Mouse (Mus musculus): ENCODE data around the gene Cnpy2.
"Not testable (repeated sequence)": the region's sequence is repeated elsewhere in the genome, so short reads cannot be mapped to it uniquely, and the experiment has no call there.

The Cnpy2 gene

DNA sequence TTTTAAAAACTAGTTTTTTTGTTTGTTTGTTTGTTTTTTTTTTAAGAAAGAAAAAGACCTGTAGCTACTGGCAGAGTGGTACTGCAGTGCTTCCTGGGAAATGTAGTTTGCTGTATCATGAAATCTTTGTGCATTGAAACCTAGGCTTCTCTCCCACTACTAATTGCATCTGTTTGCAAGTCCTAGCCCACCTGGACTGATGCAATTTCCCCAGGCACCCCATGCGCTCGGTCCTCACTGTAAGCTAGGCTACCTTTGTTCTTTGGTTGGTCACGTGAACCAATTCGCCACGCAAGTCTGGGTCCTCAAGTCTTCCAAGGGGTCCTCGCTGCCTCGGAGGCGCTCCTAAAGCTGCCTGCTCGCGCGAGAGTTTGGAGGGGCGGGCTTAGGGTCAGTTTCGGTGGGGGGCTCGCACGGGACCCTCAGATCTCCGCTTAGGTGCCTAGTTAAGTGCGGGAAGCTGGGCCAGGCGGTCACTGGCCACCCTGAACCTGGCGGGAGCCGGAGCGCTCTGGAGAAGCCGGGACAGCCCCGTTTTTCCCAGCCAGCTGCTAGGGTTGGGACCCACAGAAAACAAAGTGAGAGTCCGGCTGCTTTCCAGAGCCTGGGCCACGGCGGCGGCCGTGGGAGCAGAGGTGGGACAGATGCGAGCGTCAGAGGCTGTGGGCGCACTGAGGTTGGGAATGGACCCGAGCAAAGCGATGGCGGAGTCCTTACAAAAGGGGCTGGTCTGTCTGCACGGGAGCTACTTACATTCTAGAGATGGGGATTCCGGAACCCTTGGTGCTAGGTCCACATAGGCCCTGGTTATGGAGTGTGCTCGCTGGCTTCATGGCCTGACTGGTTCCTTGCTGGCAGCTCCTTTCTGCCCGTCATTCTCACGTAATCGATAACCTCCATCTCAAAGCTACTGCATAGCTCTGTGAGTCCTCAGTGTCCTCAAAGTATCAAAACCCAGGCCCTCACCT lies at the start of gene Cnpy2:
Cnpy2 (plus strand) TSS at position 319 of the 968 bp plus-strand sequence.
- peak; percentile 85 to 92 for DNase-seq

DNA sequence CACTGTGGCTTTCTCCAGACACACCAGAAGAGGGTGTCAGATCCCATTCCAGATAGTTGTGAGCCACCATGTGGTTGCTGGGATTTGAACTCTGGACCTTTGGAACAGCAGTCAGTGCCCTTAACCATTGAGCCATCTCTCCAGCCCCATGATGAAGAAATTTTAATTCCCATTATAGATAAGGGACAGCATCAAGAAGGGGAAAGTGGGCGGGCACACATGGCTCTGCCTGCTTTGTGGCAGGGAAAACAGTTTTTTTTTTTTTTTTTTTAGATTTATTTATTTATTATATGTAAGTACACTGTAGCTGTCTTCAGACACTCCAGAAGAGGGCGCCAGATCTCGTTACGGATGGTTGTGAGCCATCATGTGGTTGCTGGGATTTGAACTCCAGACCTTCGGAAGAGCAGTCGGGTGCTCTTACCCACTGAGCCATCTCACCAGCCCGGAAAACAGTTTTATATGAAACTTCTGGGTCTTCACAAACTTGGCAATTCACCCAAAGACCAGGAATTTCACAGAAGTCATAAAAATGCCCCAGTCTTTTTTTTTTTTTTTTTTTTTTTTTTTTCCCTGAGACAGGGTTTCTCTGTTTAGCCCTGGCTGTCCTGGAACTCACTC lies 49.3 kb upstream of the Cnpy2 start:
- not testable (repeated sequence) for DNase-seq

DNA sequence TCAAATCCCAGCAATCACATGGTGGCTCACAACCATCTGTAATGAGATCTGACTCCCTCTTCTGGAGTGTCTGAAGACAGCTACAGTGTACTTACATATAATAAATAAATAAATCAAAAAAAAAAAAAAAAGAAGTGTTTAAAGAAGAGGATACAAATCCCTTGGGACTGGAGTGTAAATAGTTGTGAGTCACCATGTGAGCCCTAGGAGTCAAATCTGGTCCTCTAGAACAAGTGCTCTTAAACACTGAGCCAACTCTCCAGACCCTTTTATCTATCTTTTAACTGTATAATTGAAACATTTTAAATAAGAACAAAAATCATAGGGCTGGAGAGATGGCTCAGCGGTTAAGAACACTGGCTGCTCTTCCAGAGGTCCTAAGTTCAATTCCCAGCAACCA lies 46.9 kb upstream of the Cnpy2 start:
- not testable (repeated sequence) for DNase-seq

DNA sequence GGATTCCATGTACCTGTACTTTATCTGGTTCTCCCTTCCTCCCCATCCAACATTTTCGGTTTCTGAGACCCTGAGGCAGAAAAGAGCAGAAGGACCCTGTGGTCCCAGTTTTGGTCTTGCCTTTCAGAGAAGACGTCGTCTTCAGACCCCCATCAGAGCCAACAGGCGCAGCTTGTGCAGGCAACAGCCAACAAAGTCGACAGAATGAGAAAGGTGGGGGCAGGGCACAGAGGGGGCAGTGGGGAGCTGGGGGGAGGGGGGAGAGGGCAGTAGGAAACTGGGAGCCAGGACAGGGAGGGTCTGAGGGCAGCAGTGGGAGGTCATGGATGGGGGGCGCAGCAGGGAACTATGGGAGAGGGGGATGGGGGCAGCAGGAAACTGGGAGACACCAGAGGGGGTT lies 44.1 kb upstream of the Cnpy2 start:
- no peak for DNase-seq

DNA sequence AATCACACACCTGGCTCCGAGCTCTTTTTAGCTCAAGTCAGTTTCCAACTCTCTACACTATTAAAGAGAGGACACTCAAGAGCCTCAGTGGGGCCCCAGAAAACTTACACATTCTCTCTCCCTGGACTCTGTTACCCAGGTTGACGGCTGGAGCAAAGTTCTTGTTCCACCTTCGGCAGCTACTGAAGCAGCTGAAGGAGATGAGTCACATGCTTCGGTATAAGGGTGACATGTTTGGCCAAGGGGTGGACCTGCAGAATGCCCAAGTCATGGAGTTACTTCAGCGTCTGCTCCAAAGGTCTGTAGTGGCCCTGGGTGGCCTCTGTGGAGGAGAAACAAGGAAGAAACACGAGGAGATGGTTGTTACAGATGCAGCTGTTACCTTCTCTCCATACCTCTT lies 41.3 kb upstream of the Cnpy2 start:
- DNase-seq = peak; percentile 15 to 78

DNA sequence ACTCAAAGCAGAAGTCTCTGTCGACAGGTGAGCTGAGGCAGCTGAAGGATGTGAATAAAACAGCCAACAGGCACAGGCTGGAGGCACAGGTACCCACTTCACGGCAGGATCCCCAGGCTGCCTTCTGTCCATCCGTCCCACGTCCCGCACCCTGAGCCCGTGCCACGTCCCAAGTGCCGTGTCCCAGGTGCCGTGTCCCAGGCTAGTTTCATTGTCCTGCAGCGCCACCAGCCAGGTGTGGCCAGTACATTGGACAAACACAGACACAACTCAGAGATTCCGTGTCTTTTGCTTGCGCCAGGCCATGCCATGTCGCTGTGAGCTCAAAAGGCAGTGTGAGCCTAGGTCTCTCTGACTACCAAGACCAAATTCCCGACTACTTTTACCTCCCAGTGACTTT lies 40.6 kb upstream of the Cnpy2 start:
- no peak for DNase-seq

DNA sequence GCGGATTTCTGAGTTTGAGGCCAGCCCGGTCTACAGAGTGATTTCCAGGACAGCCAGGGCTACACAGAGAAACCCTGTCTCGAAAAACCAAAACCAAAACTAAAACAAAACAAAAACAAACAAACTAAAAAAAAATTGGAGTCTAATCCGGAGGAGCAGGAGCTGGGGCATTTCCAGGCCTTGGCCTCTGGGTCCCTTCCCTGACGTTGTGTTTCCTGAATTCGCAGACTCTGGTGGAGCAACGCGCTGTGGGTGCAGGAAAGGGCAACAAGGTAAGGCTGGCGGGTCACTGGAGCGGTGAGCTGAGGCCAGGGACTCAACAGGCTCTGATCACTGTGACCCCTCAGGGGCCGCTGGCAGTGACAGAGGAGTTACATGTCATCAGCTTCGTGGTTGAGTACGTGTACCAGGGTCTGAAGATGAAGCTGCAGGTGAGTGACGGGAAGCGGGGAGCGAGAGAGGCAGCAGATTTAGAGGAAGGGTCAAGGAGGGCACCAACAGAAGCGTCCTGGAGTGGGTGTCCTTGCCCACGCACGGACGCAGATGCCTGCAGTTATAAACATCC lies 39.3 kb upstream of the Cnpy2 start:
- DNase-seq = peak; percentile 34 to 59

DNA sequence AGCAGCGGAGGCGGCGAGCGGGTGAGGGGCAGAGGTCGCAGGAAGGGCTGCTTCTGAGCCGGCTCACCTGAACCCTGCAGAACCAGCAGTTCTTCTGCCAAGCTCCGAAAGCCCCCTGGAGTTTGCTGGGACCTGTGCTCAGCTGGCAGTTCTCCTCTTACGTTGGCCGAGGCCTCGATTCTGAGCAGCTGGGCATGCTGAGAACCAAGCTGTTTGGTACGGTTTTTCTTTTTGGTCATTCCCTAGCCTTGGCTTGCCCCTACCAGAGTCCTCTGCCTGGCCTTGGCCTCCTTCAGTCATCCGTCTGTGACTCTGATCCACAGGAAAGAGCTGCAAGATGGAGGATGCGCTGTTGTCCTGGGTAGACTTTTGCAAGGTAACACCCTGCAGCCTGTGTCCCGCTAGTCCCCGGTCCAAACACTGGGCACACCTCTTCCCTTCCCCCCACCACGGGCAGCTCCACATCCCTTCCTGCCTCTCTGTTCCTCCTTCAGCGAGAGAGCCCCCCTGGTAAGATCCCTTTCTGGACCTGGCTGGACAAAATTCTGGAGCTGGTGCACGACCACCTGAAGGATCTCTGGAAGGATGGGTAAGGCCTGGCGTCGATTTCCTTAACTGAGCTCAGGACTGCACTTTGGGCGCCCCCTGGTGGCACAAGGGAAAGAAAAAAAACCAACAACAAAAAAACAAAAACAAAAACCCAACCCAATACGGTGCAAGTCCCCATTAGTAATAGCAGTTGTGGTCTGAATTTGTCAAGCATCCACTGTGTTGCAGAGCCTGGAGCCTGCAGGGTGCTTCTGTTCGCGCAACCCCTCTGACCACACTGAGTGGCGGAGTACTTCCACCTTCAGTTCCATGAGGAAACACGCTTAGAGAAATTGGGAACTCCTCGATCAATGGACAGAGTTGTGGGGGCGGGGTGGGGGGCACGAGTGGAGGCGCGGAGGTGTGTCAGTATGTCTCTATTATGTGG lies 38.4 kb upstream of the Cnpy2 start:
- DNase-seq = peak; percentile 71 to 84

DNA sequence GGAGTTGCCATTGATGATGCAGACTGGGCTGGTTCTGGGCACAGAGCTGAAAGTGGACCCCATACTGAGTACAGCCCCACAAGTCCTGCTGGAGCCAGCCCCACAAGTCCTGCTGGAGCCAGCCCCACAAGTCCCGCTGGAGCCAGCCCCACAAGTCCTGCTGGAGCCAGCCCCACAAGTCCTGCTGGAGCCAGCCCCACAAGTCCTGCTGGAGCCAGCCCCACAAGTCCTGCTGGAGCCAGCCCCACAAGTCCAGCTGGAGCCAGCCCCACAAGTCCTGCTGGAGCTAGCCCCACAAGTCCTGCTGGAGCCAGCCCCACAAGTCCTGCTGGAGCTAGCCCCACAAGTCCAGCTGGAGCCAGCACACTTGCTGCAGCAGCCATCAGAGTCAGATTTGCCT lies 31.7 kb upstream of the Cnpy2 start:
- DNase-seq = not testable (repeated sequence)

DNA sequence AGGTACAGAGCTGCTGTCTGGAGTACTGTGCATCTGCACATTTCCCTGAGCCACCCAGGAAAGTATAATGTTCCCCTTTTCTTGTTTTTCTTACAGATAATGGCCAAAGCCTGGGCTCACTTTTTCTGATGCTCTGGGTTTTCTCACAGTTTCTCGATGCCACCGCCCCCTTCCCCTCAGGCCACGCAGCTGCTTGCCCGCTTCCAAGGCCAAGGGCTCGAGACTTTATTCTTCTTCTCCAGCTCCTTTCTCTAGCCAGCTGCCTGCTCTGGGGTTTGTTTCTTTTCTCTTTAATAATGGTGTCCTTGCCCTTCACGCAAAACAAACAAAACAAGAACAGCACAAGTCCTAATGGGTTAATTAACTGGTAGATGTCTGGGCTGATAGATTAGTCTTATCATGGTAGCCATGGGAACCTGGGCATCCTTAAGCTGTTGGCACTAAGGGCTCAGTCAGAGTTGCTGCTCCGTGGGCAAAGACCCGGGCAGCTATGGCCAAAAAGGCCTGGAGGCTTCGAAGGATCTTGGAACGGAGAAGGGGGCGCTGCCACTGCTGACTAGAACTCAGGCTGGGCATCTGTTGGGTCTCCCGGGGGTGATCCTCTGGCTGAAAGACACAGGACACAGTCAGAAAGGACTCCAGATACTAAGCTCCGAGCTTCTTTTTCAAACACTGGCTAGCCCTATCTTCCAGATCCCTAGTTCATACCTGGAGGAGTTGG lies 25.7 kb upstream of the Cnpy2 start:
- DNase-seq = no peak

DNA sequence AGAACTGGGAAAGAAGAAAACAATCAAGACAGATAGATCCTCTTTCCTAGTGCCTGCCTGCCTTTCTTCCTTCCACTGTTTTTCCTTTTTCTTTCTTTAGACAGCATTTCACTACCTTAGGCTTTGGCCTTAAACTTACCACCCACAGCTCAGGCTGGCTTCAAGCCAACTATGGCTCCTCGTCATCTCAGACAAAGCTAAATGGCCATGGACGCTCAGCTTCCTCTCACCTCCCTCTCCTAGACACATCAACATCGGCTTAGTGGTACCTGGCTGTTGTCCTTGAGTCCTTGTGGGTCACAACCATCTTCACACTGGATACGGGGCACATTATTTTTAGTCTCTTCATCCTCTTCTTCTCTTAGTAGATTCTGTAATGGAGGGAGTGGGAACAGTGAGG lies 25.0 kb upstream of the Cnpy2 start:
- DNase-seq = no peak

DNA sequence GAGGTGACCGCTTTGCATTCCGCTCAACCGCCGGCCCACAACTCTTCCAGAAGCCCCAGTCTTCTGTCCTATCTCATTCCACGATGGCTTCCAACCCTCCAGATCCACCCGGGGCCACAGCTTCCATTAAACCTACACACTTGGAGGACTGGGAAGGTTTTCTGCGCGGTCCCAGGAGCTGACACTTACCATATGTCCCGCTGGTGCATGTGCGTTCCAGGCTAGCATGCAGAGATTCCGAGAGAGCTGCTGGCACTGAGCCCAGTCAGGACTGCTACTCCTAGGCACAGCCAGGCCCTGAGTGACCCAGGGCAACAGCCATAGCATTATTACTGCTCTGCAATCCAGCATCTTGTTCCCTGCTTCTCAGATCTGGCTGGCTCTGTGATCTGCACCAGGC lies 24.6 kb upstream of the Cnpy2 start:
- DNase-seq = peak in 1 of 2 experiments; percentile 56

DNA sequence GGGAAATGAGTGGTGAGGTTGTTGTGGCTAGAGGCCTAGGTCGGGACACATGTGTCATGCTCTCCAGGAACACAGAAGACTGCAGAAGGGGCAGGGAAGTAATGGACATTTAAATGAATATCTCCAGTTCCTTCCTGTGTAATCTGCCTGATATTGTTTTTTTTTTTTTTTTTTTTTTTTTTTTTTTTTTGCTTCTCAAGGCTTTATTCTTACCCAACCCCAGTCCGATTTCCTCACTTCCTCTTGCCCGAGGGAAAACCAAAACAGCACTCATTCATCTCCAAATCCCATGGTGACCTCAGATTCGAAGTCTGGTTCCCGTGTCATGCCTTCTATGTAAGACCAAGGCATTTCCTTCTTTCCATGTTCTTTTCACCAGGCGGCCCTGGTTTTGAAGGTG lies 24.0 kb upstream of the Cnpy2 start:
- no peak for DNase-seq

DNA sequence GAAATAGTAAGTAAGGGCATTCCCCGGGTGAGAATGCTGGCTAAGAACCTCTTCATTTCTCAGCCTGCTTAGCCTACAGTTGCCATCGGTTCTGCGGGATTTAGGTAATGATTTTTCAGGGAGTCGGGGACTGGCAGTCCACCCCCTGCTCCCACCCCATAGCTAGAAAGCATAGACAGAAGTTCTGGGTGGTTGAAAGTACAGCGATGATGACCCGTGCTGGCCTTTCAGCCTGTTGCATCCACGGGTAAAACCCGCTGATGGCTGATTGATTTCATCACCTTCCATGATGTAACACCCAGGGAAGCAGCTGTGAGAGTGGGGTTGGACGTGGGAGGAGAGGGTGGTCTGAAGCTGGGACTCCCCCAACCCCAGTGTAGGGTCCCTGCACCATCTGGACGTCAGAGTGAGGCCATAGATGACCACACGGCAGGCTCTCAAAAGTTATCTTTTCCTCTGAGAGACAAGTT lies 23.5 kb upstream of the Cnpy2 start, which contains the start of gene Il23a:
Il23a (minus strand) TSS at position 51 of the 470 bp plus-strand sequence.
- DNase-seq = no peak

DNA sequence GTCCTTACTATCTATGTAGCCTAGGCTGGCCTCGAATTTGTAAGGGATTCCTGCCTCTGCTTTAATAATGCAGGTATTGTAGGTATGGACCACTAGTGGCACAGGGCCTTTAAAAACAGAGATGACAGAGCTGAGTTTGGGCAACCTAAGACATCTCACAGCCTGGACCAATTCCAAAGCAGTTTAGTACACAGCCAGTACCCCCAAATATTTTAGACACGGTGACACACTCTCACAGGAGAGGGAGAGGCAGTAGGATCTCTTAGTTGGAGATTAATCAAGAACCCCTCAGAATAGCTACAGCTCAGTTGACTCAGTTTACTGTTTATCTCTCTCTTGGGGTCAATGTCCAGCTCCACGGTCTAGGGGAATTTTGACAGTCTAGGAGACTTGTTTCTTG lies 19.9 kb upstream of the Cnpy2 start:
- no peak for DNase-seq

DNA sequence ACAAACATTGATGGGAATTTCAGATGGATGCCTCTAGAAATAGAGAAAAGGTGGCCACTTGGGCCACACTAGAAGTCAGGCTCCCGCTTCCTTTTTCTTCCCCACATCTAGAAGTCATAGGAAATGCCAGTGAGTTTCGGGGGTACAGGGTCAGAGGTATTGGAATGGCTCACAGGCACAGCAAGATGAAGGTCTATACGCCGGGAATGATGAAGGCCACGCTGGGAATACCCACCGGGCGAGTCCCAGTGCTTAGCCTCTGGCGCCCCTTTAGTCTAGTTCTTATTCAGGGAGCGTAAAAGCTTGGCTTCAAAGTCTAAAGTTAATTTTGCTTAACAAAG lies 19.5 kb upstream of the Cnpy2 start:
- peak in 1 of 2 experiments; percentile 51 for DNase-seq

DNA sequence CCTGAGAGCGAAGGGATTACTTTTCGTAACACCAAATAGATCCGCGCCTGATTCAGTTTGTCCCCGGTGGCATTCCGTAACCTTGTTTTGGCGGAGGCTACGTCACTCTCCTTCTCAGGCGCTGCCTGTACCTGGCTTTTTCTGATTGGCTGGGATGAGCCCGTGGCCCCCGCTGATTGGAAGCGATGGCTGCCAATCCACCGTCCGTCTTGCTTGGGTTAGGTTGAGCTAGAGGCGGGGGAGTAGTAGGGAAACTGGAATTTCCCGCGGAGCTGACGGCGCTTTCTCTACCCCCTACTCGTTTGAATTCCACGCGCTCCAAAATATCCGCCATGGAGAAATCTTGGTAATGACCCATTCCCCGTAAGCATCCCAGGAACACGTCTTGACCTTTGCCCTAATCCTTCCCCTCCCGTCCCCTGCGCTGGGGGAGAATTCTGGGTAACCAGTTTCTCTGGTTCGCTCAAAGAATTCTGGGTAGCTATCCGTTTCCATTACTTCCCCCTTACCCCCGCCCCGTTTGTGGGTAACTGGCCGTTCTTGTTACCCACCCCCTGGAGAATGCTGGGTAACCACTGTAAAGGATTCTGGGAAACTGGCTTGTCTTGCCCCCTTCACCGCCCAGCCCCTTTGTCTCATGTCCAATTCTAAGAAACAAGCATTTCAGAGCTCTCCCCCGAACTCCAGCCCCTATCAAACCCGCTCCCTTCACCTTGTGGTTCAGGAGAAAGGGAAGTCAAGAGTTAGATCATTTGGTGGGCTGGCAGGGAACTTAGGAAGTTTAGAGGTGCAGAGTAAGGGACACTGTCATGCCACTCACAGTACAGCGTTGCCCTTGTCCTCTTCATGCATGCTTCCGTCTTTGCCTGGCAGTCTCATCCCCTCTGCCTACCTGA lies 18.9 kb upstream of the Cnpy2 start, which contains the start of gene Pan2:
Pan2 (plus strand) TSS at position 210 of the 896 bp plus-strand sequence.
- DNase-seq = peak; percentile 99 to 100

DNA sequence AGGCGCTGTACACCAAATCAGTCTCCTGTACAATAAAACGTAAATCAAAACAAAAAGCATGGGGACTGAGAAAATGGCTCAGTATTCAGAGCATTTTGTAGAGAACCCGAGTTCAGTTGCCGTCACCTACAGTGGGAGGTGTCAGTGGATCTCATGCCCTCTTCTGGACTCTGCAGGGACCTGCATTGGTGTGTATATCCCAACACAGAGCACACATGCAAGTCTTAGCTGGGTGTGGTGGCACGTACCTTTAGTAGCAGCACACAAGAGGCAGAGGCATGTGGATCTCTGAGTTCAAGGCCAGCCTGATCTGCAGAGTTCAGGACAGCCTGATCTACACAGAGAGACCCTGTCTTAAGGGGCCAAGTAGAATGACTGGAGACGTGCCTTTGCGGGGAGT lies 12.6 kb upstream of the Cnpy2 start:
- no peak for DNase-seq

DNA sequence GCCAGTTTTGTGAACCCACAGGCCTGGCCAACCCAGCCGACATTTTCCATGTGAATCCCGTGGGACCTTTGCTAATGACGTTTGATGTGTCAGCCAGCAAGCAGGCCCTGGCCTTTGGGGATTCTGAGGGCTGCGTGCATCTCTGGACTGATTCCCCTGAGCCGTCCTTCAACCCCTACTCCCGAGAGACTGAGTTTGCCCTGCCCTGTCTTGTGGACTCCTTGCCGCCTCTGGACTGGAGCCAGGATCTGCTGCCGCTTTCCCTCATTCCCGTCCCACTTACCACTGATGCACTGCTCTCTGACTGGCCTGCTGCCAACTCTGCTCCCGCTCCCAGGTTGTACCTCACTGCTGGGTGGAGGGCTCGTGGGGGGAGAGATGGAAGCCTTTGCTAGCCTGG lies 12.1 kb upstream of the Cnpy2 start:
- DNase-seq = peak; percentile 71 to 84

DNA sequence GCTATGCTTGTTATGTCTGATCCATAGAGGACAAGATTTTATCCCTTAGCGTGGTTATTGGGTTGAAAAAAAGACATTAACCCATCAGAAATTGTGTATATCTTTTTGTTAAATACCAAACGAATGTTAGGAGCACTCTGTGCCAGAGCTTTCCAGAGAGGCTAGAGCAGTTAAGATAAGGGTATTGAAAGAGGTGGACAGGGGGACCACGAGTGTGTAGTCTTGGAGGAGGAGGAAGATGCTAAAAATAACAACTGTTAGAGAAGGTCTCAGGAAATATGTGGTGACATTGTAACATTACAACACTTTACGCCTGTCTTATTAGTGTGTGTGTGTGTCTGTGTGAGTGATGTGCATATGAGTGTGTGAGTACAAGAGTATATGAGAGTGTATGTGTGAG lies 11.4 kb upstream of the Cnpy2 start:
- DNase-seq = no peak

DNA sequence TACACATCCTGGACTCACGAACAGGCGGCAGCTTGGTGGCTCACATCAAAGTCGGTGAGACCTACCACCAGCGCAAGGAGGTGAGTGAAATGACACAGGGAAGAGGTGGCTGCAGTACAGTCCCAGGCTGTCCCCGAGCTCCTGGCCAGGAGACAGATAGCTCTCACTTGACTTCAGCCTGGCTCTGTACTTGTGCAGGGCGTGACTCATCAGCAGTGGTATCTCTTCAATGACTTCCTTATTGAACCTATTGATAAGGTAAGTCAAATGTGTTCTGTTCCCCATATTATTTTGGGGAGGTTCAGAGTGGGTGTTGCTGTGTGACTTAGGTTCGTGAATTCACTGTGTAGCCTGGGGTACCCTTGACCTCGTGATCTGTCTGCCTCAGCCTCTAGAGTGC lies 6.7 kb upstream of the Cnpy2 start:
- no peak for DNase-seq
